Mouse (Mus musculus) retina, embryonic 14.5 days (tissue): ENCODE measurements around the gene Hmg20a.
"Not testable (repeated sequence)": the region's sequence is repeated elsewhere in the genome, so short reads cannot be mapped to it uniquely, and the experiment has no call there.

Experiments used
- DNase-seq: peaks from one replicate; pipeline ENCODE4 v3.0.0-alpha.2; 2015; ENCODE audit warnings: low spot score

Gene Hmg20a

GRCm38 (mm10) chr9:56417948-56418737 lies at the start of gene Hmg20a, which contains the start of gene Peak1:
Gene Hmg20a, plus strand, starts transcription at chr9:56418609.
Gene Peak1, minus strand, starts transcription at chr9:56418067.
- peak; percentile 100 for DNase-seq

GRCm38 (mm10) chr9:56368814-56369213 lies 49.6 kb upstream of the Hmg20a start:
- DNase-seq: no peak

DNA sequence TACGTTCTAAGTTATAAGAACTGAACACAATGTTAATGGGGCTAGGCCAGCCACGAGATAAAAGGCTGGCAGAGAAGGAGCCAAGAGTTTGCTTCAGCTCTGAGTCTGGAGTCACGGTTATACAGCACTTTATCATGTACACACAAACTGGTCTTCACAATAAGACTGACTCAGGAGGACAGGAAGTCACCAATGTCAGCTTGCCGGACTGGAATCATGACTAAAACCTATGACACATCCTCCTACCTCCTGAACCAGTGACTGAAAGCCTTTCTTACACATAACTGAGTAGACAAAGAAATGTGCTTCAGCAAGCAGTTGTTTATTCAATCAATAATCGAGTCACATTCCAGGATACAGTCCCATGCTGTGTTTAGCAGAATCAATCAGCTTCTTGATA lies 47.7 kb upstream of the Hmg20a start:
- no peak for DNase-seq

- DNase-seq: no peak
These were observed 44.0 kb upstream of the Hmg20a start for GRCm38 (mm10) chr9:56374401-56374800.

DNA sequence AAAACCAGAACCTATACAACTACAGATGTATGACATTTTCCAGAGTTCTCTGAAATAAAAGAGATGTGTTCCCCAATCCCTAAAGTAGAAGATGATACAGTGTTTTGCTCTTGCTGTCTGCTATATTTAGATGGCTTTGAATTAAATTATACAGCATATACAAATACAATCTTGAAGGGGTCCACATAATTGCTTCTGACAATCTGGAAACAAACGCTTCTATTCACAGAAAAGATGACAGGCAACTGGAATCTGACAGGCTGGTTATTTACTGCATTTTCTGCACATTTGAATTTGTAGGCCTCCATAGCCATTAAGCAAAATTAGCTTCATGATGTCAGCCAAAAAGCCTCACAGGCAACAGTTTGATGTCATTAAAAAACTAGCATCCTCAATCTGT lies 35.6 kb upstream of the Hmg20a start:
- DNase-seq: no peak

- no peak for DNase-seq
These were observed 25.6 kb upstream of the Hmg20a start for GRCm38 (mm10) chr9:56392857-56393256.

DNA sequence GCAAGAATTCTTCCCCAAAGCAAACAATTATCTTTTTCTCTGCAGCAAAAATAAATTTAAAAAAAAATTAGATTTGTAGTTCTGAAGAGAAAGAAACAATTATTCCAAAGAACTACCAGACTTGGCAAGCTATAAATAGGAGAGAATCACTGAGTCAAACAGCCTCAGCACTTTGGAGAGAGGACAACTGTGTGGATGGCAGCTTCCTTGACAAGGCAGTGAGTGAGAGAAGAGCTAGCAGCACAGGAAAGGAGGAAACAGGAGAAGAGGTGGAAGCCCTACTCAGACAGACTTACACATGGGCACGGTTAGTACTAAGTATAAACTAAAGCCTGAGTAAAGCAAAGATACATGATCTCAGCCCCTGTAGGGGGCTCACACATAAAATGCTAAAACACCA lies 22.1 kb upstream of the Hmg20a start:
- no peak for DNase-seq

- no peak for DNase-seq
These were observed 13.8 kb upstream of the Hmg20a start for GRCm38 (mm10) chr9:56404619-56405018.

- no peak for DNase-seq
These were observed 8.5 kb upstream of the Hmg20a start for GRCm38 (mm10) chr9:56409928-56410327.

DNA sequence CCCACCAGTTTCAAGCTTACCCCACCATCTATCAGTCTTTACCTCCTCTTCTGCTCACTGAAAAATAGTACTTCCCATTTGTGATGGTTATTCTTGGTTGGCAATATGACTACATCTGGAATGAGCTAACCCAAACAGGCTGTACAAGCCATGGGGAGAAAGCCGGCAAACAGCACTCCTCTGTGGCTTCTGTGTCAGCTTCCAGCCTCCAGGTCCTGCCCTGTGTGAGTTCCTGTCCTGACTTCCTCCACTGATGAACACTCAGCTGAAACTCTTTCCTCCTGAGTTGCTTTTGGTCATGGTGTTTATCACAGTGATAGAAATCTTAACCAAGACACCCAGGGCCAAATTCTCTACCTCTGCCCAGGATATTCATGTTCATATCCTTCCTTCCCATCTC lies 5.7 kb upstream of the Hmg20a start:
- DNase-seq: no peak

DNA sequence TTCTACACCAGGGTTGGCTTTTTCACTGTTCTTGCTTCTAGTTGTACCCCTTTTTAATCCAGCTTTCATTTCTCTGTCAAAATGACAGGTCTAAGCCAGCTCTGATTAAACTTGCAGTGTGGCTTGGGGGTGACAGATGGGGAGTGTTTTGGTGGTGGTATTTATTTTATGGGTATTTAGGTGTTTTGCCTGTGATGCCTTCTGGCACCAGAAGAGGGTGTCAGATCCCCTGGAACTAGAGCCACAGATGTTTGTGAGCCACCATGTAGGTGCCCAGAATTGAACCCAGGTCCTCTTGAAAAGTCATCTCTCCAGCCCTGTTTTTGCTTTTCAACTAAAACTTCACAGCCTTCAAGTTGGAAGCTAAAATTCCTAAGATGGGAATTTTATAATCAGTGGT lies 4.1 kb upstream of the Hmg20a start:
- DNase-seq: no peak

- no peak for DNase-seq
These were observed 3.0 kb upstream of the Hmg20a start for GRCm38 (mm10) chr9:56415393-56415792.

GRCm38 (mm10) chr9:56415935-56416607 lies 2.3 kb upstream of the Hmg20a start:
- DNase-seq: no peak

DNA sequence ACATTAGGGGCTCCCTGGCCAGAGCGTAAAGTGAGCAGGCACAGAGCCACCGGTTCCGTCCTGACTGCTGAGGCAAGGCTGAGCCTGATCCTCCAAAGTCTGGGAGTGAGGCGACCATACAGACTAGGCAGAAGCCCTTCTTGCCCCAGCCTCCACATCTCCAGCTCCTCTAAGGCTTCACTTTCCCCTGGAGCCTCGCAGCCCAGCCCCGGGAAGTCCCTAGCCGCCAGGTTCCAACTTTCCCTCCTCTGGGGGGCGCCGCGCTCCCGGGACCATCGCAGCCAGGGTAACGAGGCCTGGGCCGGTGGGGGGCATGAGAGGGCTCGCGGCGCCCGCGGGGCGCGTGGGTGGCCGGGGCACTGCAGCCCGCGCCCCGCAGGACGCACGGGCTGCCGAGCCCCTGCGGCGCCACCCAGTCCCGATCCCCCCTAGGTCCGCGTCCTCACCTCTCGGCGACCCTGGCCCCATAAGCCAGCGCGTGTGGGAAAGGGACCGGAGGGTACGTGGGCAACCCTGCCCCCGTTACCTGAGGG lies 928 bp upstream of the Hmg20a start:
- DNase-seq: peak; percentile 77

GRCm38 (mm10) chr9:56418738-56419239 lies 380 bp downstream of the Hmg20a start:
- no peak for DNase-seq

DNA sequence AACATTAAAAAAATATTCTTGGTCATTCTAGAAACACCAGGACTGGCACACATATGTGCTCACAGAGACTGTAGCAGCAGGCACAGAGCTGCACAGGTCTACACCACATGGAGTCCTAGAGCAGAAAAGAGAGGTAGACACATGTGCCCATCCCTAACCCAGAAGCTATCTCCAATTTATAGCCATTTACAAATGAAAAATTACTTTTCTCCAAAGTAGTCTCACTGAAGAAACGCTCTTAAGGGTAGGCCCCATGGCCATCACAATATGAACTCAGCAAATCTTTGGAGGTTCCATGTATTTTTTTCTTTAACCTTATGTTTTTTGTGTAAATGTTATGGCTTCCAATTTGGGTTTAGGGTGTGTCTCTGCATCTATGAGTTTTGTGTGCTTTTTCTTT lies 1.8 kb downstream of the Hmg20a start:
- no peak for DNase-seq

GRCm38 (mm10) chr9:56420892-56421601 lies 2.6 kb downstream of the Hmg20a start:
- no peak for DNase-seq

GRCm38 (mm10) chr9:56421991-56422390 lies 3.6 kb downstream of the Hmg20a start:
- no peak for DNase-seq

GRCm38 (mm10) chr9:56424861-56425260 lies 6.5 kb downstream of the Hmg20a start:
- DNase-seq: no peak

DNA sequence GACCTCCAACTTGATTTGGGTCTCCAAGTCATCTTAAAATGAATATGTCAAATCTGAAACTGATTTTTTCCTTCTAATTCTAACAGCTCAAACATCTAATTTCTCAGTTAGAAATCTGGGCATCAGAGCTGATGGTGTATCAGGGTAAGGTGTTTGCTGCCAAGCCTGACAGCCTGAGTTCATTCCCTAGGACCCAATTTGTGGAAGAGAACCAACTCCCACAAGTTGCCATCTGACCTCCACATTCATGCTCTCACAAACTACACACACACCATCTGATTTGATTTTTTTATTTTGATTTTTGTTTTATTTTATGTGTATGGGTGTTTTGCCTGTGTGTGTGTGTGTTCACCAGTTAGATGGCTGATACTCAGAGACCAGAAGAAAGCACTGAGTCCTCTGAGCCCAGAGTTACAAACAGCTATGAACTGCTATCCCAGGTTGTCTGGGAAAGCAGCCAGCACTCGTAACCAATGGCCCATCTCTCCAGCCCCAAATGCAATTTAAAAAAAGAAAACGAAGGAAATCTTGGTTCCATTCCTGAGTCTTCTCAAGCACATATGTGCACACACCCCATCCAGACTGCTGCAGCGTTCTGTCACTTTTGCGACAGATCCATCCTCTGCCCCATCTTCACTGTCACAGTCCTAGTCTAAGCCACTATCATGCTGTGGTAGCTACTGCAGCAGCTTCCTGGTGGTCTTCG lies 17.6 kb downstream of the Hmg20a start:
- no peak for DNase-seq

DNA sequence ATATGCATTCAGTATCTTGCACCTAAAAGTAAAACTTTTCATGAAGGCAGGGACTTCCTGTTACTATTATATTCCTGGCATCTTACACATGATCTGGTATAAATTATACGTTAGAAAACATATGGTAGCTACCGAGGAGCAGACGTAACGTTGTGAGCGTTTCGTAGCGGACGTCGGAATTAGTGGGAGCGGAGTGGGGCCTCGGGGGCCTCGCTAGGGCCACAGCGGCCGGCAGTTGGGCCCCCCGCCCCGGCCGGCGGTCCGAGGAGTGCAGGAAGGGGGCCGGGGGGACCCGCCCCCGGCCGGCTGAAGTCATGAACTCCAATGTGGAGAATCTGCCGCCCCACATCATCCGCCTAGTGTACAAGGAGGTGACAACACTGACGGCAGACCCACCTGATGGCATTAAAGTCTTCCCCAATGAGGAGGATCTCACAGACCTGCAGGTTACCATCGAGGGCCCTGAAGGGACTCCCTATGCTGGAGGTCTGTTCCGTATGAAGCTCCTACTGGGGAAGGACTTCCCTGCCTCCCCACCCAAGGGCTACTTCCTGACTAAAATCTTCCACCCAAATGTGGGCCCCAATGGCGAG lies 19.0 kb downstream of the Hmg20a start:
- not testable (repeated sequence) for DNase-seq
